Mouse (Mus musculus) layer of hippocampus, postnatal 10 days (tissue): ENCODE results near the gene 0610030E20Rik. TPM values are rescaled to one million over a fixed set of nuclear protein-coding genes. Genes with fewer than 3 reads are reported as not detected.
A peak's percentile ranks its signal among the peaks of the same experiment; 100 is the strongest.

Experiments
- DNase-seq, 2 experiments: peaks; one replicate each; pipeline ENCODE4 v3.0.0; 2021; ENCODE audit warnings: low spot score in 2 of 2
- long read RNA-seq: library from polyadenylated mRNA; stranded (forward); transcript quantifications from one replicate; pipeline ENCODE4 v2.0.0, GENCODE M21; 2023
- total RNA-seq, 2 experiments: library from RNA; stranded (reverse); gene quantifications; 2 replicates each; pipeline ENCODE4 v1.2.3; 2021

The 0610030E20Rik gene
- total RNA-seq: 10 to 100 TPM; 13.3 to 15.9 TPM
- long read RNA-seq, full-length matches to known transcripts: 4 of 6 reads
- long read RNA-seq, partial matches to known transcripts: 0 of 6 reads
- long read RNA-seq, other reads (novel, unspliced or antisense): 2 of 6 reads

GRCm38 (mm10) chr6:72347166-72347941, at the start of gene 0610030E20Rik:
Gene 0610030E20Rik, plus strand, starts transcription at chr6:72347317.
- peak; percentile 65 to 76 for DNase-seq

DNA sequence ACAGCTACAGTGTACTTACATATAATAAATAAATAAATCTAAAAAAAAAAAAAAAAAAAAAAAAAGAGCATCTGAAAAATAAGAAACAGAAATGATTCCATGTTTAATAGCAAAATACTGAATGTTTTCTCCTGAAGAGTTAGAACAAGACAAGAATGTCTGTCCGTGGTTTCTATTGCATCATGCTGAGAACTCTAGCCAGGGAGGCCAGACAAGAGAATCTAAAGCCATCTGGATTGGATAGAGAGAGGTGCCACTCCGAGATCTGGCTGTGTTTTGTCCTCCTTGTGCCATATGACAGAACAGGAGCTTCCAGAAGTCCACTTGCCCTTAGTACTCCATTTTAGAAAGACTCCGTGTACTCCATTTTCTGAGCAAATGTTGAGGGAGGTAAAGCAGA, 49.3 kb upstream of the 0610030E20Rik start:
- no peak for DNase-seq

- no peak for DNase-seq
Measured at GRCm38 (mm10) chr6:72302349-72302925, 44.7 kb upstream of the 0610030E20Rik start.

DNA sequence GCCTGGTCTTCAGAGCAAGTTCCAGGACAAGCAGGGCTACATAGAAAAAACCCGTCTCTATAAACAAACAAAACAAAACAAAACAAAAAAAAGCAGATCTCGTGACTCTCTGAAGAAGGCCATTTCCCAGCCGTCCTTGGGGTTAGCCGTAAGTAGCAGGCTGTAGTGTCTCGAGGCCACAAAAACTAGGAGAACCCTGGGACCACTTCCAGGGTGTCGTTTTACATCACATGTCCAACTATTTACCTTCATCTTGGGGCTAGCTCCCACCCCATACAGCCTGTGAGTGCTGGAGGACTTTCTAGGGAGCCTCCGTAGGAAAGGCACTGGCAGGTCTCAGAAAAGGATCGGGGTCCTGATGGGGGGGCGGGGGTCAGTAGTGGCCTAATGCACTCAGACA, 43.6 kb upstream of the 0610030E20Rik start:
- DNase-seq: no peak

GRCm38 (mm10) chr6:72312198-72312597, 34.9 kb upstream of the 0610030E20Rik start:
- no peak for DNase-seq

DNA sequence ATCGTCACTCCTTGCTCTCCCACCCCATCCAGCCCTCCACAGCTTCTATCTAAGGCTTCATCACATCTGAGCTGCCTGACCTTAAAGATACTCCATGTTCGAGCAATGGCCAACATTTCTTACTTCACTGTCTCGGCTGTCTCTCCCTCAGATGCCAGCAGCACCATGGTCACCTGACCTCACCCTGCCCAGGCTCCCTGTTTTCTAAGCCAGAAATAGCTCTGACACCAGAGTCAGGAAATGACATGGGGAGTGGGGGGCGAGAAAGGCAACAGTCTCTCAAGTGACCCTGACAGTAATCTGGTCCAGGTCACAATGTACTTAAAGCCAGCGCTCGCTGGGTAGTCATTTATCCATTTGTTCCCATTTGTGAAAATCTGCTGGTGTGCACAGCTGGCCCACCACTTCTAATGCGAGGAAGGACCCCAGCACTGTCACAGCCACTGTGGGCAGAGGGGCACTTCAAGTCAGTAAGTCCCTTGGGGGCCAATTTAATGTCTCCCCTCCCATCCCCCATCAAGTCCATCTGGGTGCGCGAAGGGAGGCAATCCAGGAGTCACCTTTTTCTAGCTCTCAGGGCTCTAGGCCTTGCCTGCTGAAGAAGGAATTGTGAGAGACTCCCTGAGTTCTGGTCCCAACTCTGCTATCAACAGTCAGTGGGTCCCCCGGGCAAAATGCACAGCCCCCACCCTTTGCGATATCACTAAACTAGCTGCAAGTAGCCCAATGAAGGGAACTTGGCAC, 33.8 kb upstream of the 0610030E20Rik start:
- DNase-seq: no peak

DNA sequence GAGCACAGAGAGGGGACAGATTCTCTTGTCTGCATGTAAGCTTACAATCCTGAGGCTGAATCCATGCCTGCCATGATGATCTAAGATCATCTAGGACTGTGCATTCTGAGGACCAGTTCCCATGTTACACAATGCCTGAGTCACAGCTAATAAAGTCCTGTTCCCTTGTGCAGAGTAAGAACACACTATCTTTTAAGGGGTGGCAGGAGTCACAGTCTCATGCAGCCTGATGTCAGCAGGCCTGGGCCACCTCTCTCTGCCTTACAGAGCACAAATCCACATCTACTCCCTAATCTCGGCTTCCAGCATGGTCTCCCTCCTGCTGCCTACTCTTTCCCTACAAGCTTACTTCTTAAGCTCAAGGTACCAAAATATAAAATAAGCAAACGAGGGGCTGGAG, 31.7 kb upstream of the 0610030E20Rik start:
- no peak for DNase-seq

DNA sequence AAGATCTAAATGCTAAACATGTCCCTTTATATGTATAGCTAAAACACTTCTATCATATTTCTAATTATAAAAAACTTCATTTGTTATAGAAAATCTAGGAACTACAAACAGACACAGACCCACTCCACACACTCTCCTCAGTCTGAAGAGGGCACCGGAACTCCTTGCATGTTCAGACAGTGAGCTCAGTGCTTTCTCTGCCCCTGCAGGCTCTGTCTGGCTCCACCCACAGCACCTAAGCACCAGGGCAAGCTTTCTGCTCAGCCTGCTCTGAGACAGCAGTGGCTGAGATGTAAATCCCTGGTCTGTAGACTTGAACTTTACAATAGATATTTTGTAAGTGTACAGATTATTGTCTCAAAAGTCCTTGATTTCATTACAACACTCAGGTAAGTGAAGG, 31.1 kb upstream of the 0610030E20Rik start:
- no peak for DNase-seq

DNA sequence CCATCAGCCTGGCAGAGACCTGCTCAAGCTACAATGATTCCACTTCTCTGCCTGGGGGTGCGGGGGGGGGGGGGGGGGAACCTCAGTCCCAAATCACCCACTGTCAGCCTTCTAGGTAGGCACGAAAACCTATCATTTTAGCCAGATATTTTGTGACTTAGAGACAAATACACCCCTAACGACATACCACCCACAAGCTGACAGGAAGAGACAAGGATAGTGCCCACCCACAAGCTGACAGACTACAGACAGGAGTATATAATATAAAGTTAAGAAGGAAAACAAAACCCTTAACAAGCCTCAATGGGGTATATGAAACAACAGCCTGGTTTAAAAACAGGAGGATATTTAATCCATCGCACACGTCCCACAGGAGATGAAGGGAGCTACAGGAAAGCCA, 28.7 kb upstream of the 0610030E20Rik start:
- DNase-seq: no peak

DNA sequence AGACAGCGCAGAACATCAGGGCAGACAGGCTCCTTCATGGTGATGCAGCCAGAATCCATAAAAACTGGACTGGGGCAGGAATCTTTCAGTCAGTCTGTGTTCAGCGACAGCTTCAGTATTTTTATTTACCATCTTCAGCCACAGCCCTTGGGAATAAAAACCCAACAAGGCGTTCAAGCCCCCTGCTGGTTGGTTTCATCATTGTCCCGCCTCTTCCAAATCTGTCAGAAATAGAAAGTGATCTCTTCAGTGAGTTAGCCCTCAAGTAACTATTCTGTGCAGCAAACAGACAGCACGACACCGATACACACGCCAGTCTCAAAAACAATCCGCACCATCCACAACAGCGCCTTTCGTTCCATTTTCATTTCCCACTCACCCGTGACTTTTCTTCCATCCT, 28.1 kb upstream of the 0610030E20Rik start:
- DNase-seq: peak; percentile 70 to 72

DNA sequence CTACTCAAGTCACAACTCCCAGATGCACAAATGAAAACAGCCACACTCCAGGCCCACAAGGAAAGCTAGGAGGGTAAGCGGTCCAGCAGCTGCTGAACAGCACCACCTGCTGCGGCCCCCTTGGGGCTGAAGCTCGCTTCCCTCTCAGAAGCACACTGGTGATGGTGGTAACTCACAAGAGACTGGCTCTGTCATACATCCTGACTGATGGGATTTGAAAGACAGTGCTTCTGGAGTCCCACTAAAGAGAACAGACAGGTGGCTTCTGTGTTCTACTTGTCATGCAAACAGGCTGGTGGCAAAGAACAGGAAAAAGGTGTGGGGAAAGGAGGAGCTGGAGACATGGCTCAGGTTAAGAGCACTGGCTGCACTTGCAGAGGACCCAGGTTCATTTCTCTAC, 24.2 kb upstream of the 0610030E20Rik start:
- DNase-seq: no peak

DNA sequence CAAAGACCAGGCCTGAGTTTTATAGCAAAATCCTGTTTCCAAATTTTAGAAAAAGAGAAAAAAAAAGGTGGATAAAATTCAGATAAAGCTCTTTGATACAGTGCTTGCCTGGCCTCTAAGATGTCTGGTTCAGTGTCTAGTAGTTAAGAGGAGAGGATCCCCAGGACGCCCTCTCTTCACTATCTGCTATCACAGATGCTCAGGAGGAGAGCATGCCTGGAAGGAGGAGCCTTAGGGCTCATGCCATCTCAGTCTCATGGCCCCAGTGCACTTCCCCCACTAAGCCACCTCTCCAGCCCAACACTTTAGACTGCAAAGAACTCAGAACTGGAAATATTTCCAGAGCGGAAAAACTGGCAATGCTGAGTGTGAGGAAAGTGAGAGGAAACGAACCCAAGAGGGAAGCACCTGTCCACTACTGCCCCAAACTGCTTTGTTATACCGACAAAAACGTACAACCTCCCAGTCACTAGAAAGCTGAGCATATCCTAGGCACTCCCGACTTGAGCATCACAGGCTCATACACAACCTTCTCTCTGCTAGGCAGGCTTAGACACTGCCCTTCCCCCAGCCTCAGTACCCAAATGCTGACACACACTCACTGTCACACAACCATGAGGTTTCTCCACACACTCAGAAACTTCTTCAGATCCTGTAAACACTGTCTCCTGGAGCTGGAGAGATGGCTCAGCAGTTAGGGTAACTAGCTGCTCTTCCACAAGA, 23.2 kb upstream of the 0610030E20Rik start:
- DNase-seq: no peak

DNA sequence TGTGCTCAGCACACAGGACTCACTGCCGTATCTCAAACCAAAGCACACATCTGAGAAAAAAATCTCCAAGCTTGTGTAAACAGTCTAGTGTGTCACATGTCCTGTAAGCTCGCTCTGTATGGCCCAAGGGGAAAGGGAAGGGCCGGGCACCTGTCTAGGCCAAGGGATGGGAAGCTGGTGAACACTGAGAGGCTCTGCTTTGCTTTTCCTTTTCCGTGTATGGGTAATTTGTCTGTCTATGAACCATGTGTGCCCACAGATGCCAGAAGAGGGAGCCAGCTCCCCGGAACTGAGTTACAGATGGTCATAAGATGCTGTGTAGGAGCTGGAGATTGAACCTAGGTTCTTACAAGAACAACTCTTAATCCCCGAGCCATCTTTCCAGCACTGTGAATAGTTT, 20.8 kb upstream of the 0610030E20Rik start:
- peak in 1 of 2 experiments; percentile 40 for DNase-seq

- no peak for DNase-seq
Measured at GRCm38 (mm10) chr6:72329019-72329418, 18.1 kb upstream of the 0610030E20Rik start.

DNA sequence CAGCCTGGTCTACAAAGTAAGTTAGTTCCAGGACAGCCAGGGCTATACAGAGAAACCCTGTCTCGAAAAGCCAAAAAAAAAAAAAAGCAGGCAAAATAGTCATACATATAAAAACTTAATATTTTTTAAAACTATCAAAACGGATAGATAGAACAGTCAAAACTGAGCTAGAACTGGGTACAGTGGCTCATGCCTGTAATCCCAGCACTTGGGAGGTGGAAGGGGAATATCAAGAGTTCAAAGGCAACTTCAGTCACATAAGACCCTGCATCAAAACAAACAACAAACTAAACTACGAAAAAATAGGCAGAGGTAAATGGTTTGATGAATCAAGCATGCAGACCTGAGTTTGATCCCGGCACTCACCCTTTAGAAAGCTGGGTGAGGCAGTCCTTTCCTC, 17.0 kb upstream of the 0610030E20Rik start:
- DNase-seq: no peak

GRCm38 (mm10) chr6:72333111-72333510, 14.0 kb upstream of the 0610030E20Rik start:
- DNase-seq: no peak

- DNase-seq: no peak
Measured at GRCm38 (mm10) chr6:72340481-72340880, 6.6 kb upstream of the 0610030E20Rik start.

- DNase-seq: no peak
Measured at GRCm38 (mm10) chr6:72344396-72345073, 2.6 kb upstream of the 0610030E20Rik start.

- peak; percentile 89 to 92 for DNase-seq
Measured at GRCm38 (mm10) chr6:72345074-72345567, 2.0 kb upstream of the 0610030E20Rik start, which contains the start of gene Usp39. Gene Usp39, minus strand, starts transcription at chr6:72345184.

DNA sequence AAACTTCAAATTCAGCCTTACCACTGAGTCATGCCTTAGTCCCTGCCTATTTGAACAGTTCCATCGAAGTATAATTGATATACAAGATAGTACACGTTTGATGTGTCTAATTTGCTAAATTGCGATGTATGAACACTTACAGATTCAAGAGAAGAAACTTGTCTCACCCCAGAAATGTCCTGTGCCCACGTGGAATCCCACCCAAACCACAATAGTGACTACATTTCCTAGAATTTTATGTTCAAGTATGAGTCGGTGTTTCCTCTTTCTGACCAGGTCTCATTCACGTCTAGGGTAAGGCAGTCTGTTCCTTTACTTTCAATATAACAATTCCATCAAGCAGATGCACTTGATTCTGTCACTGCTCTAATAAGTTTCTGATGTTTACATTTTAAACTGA, 1.5 kb upstream of the 0610030E20Rik start:
- no peak for DNase-seq
